Mouse (Mus musculus): ENCODE measurements around the gene Cyb561. TPM values are rescaled to one million over a fixed set of nuclear protein-coding genes. Genes with fewer than 3 reads are reported as not detected.

The Cyb561 gene
- total and polyA plus RNA-seq, 3 experiments: 32.8 to 43.9 TPM; not detected in 1

GRCm38 (mm10) chr11:105968948-105969347 is 15.8 kb upstream of the Cyb561 start:
- TF ChIP-seq CHD1 (IDR thresholded peaks at IDR 0.05; ENCODE audit: low read depth, low read length) (no peak), MEF2A (IDR thresholded peaks at IDR 0.05; ENCODE audit: extremely low read depth, insufficient replicate concordance, low read depth, low read length, poor library complexity, severe bottlenecking) (no peak), ZC3H11A (IDR thresholded peaks at IDR 0.05; ENCODE audit: low read depth, low read length) (no peak), BHLHE40 (IDR thresholded peaks at IDR 0.05; ENCODE audit: borderline replicate concordance, low read depth, low read length) (no peak)
- no peak for DNase-seq (ENCODE audit: low read depth, low spot score)
- Histone ChIP-seq H3K79me2 (ENCODE audit: control insufficient read depth, insufficient read depth, low read length, poor library complexity) (no peaks in the 10 kb centered on the region), H3K27me3 (ENCODE audit: control insufficient read depth in 1 of 2, insufficient read depth in 2 of 2, low read length in 2 of 2) (peaks cover 0 to 2% of the 10 kb centered on the region in 2 experiments; a peak in 2 of 4 replicates), H3K36me3 (ENCODE audit: control insufficient read depth in 1 of 2, insufficient read depth in 2 of 2, low read length in 2 of 2) (no peaks in the 10 kb centered on the region), H3K27ac (ENCODE audit: control insufficient read depth, low read depth, low read length) (no peak overlapping the region), H3K4me3 (ENCODE audit: control insufficient read depth in 1 of 2, insufficient read depth in 1 of 2, low read depth in 2 of 2, low read length in 2 of 2) (no peak overlapping the region), H3K4me1 (ENCODE audit: control insufficient read depth in 1 of 2, insufficient read depth in 2 of 2, low read length in 2 of 2) (no peaks in the 10 kb centered on the region), H3K9me3 (replicated peaks; ENCODE audit: insufficient read depth, low read length) (no peaks in the 10 kb centered on the region), H3K9ac (ENCODE audit: control insufficient read depth, low read depth, low read length, poor library complexity, severe bottlenecking) (no peak overlapping the region)

GRCm38 (mm10) chr11:105967741-105968574 is 14.8 kb upstream of the Cyb561 start, which contains the start of gene Ace:
Gene Ace (plus strand): TSS chr11:105967945.
- no peak within 1 kb of the TSS for H3K27ac ChIP-seq (ENCODE audit: control insufficient read depth, low read depth, low read length)
- H3K9ac ChIP-seq (ENCODE audit: control insufficient read depth, low read depth, low read length, poor library complexity, severe bottlenecking): no peak within 1 kb of the TSS
- TF ChIP-seq MAX (IDR thresholded peaks at IDR 0.05; ENCODE audit: low read length): no peak
- no peak for TF ChIP-seq NRF1 (IDR thresholded peaks at IDR 0.05; ENCODE audit: insufficient read depth, low read depth, low read length, poor library complexity, severe bottlenecking)
- TF ChIP-seq UBTF (IDR thresholded peaks at IDR 0.05; ENCODE audit: borderline replicate concordance, insufficient read depth, low read depth, low read length): no peak
- no peak for TF ChIP-seq MYB (IDR thresholded peaks at IDR 0.05; ENCODE audit: low read depth, low read length)
- TF ChIP-seq MAZ (IDR thresholded peaks at IDR 0.05; ENCODE audit: low read depth, low read length): no peak
- TF ChIP-seq MXI1 (IDR thresholded peaks at IDR 0.05; ENCODE audit: low read depth, low read length): no peak
- TF ChIP-seq E2F4 (IDR thresholded peaks at IDR 0.05; ENCODE audit: borderline replicate concordance, low read depth, low read length): no peak
- no peak for TF ChIP-seq GATA1 (IDR thresholded peaks at IDR 0.05; ENCODE audit: low read depth, low read length)
- no peak for TF ChIP-seq USF2 (IDR thresholded peaks at IDR 0.05; ENCODE audit: borderline replicate concordance in 1 of 2, insufficient read depth in 1 of 2, low read depth in 1 of 2, low read length in 2 of 2)
- no peak for TF ChIP-seq MYC (IDR thresholded peaks at IDR 0.05; ENCODE audit: low read depth, low read length)
- no peak for TF ChIP-seq RAD21 (IDR thresholded peaks at IDR 0.05; ENCODE audit: low read depth, low read length)
- H3K27me3 ChIP-seq (ENCODE audit: control insufficient read depth in 1 of 2, insufficient read depth in 2 of 2, low read length in 2 of 2): peaks cover 0 to 2% of the 10 kb centered on the region in 2 experiments; a peak in 2 of 4 replicates
- H3K36me3 ChIP-seq (ENCODE audit: control insufficient read depth in 1 of 2, insufficient read depth in 2 of 2, low read length in 2 of 2): no peaks in the 10 kb centered on the region
- no peaks in the 10 kb centered on the region for H3K4me1 ChIP-seq (ENCODE audit: control insufficient read depth in 1 of 2, insufficient read depth in 2 of 2, low read length in 2 of 2)
- DNase-seq (ENCODE audit: low read depth, low spot score): no peak
- no peaks in the 10 kb centered on the region for H3K79me2 ChIP-seq (ENCODE audit: control insufficient read depth, insufficient read depth, low read length, poor library complexity)
- no peak within 1 kb of the TSS for H3K4me3 ChIP-seq (ENCODE audit: control insufficient read depth in 1 of 2, insufficient read depth in 1 of 2, low read depth in 2 of 2, low read length in 2 of 2)
- H3K9me3 ChIP-seq (replicated peaks; ENCODE audit: insufficient read depth, low read length): no peaks in the 10 kb centered on the region
